Mouse (Mus musculus): Measurements from ENCODE around the gene Dlat. TPM values are rescaled to one million over a fixed set of nuclear protein-coding genes. Genes with fewer than 3 reads are reported as not detected.
A peak's percentile ranks its signal among the peaks of the same experiment; 100 is the strongest.

Dlat gene
- 65.1 and 67.2 TPM in 2 replicates for polyA plus RNA-seq (2014; fragmentation: Nextera tagmentation; extraction: Ambion mirVana)

- Histone ChIP-seq H3K4me2 (ENCODE audit: low read depth, low read length) (peak within 1 kb of the TSS; percentile 80), H3K27me3 (ENCODE audit: control insufficient read depth, insufficient read depth, low read length) (no peaks in the 10 kb centered on the region), H3K9me3 (ENCODE audit: control insufficient read depth, low read length) (no peaks in the 10 kb centered on the region), H3K27ac (ENCODE audit: low read depth, low read length) (peak within 1 kb of the TSS; percentile 80), H3K4me1 (ENCODE audit: control insufficient read depth, insufficient read depth, low read length) (peaks cover 16% of the 10 kb centered on the region), H3K4me3 (ENCODE audit: low read depth, low read length) (peak within 1 kb of the TSS; percentile 90), H3K36me3 (ENCODE audit: control insufficient read depth, insufficient read depth, low read length) (0 out of 2 replicates have a peak, but pooled peaks cover 11% of the 10 kb centered on the region), H3K9ac (replicated peaks; ENCODE audit: low read depth, low read length) (peak within 1 kb of the TSS; percentile 89)
- peak; percentile 94 for ATAC-seq (ENCODE audit: low read depth)
- WGBS: 0% methylated on average over 63 of the region's 63 CpGs
Measured at GRCm38 (mm10) chr9:50659392-50660217, at the start of gene Dlat. Gene Dlat, minus strand, starts transcription at chr9:50659780.

- no peak overlapping the region for H3K4me3 ChIP-seq (ENCODE audit: low read depth, low read length)
- no peaks in the 10 kb centered on the region for H3K4me1 ChIP-seq (ENCODE audit: control insufficient read depth, insufficient read depth, low read length)
- H3K27ac ChIP-seq (ENCODE audit: low read depth, low read length): no peak overlapping the region
- WGBS: 35% methylated on average over 2 of the region's 2 CpGs
- no peak overlapping the region for H3K9ac ChIP-seq (replicated peaks; ENCODE audit: low read depth, low read length)
- H3K36me3 ChIP-seq (ENCODE audit: control insufficient read depth, insufficient read depth, low read length): 0 out of 2 replicates have a peak, but pooled peaks cover 9% of the 10 kb centered on the region
- H3K9me3 ChIP-seq (ENCODE audit: control insufficient read depth, low read length): no peaks in the 10 kb centered on the region
- no peak for ATAC-seq (ENCODE audit: low read depth)
- no peaks in the 10 kb centered on the region for H3K27me3 ChIP-seq (ENCODE audit: control insufficient read depth, insufficient read depth, low read length)
- no peak overlapping the region for H3K4me2 ChIP-seq (ENCODE audit: low read depth, low read length)
Measured at GRCm38 (mm10) chr9:50709108-50709507, 49.5 kb upstream of the Dlat start.

GRCm38 (mm10) chr9:50704907-50705306 is 45.3 kb upstream of the Dlat start:
- H3K4me2 ChIP-seq (ENCODE audit: low read depth, low read length): no peak overlapping the region
- H3K9ac ChIP-seq (replicated peaks; ENCODE audit: low read depth, low read length): no peak overlapping the region
- H3K27me3 ChIP-seq (ENCODE audit: control insufficient read depth, insufficient read depth, low read length): no peaks in the 10 kb centered on the region
- no peaks in the 10 kb centered on the region for H3K9me3 ChIP-seq (ENCODE audit: control insufficient read depth, low read length)
- ATAC-seq (ENCODE audit: low read depth): no peak
- no peak overlapping the region for H3K27ac ChIP-seq (ENCODE audit: low read depth, low read length)
- no peak overlapping the region for H3K4me3 ChIP-seq (ENCODE audit: low read depth, low read length)
- no peaks in the 10 kb centered on the region for H3K4me1 ChIP-seq (ENCODE audit: control insufficient read depth, insufficient read depth, low read length)
- 27% methylated on average over 6 of the region's 6 CpGs for WGBS
- 0 out of 2 replicates have a peak, but pooled peaks cover 12% of the 10 kb centered on the region for H3K36me3 ChIP-seq (ENCODE audit: control insufficient read depth, insufficient read depth, low read length)

GRCm38 (mm10) chr9:50700921-50701691 is 41.5 kb upstream of the Dlat start:
- Histone ChIP-seq H3K36me3 (ENCODE audit: control insufficient read depth, insufficient read depth, low read length) (0 out of 2 replicates have a peak, but pooled peaks cover 10% of the 10 kb centered on the region), H3K4me2 (ENCODE audit: low read depth, low read length) (no peak overlapping the region), H3K4me1 (ENCODE audit: control insufficient read depth, insufficient read depth, low read length) (peaks cover 10% of the 10 kb centered on the region), H3K9me3 (ENCODE audit: control insufficient read depth, low read length) (no peaks in the 10 kb centered on the region), H3K27ac (ENCODE audit: low read depth, low read length) (no peak overlapping the region), H3K27me3 (ENCODE audit: control insufficient read depth, insufficient read depth, low read length) (no peaks in the 10 kb centered on the region), H3K9ac (replicated peaks; ENCODE audit: low read depth, low read length) (no peak overlapping the region), H3K4me3 (ENCODE audit: low read depth, low read length) (no peak overlapping the region)
- WGBS: 54% methylated on average over 11 of the region's 11 CpGs
- ATAC-seq (ENCODE audit: low read depth): no peak

GRCm38 (mm10) chr9:50698418-50699409 is 39.1 kb upstream of the Dlat start:
- ATAC-seq (ENCODE audit: low read depth): peak; percentile 63
- peak overlapping the region; percentile 63 for H3K27ac ChIP-seq (ENCODE audit: low read depth, low read length)
- H3K4me3 ChIP-seq (ENCODE audit: low read depth, low read length): peak overlapping the region; percentile 67
- H3K9me3 ChIP-seq (ENCODE audit: control insufficient read depth, low read length): no peaks in the 10 kb centered on the region
- H3K4me2 ChIP-seq (ENCODE audit: low read depth, low read length): peak overlapping the region; percentile 97
- under 1% methylated on average over 50 of the region's 70 CpGs for WGBS
- peaks cover 17% of the 10 kb centered on the region; the same call in 1 of the 2 replicates for H3K36me3 ChIP-seq (ENCODE audit: control insufficient read depth, insufficient read depth, low read length)
- peak overlapping the region; percentile 84 for H3K9ac ChIP-seq (replicated peaks; ENCODE audit: low read depth, low read length)
- H3K27me3 ChIP-seq (ENCODE audit: control insufficient read depth, insufficient read depth, low read length): no peaks in the 10 kb centered on the region
- H3K4me1 ChIP-seq (ENCODE audit: control insufficient read depth, insufficient read depth, low read length): peaks cover 10% of the 10 kb centered on the region

- peaks cover 12% of the 10 kb centered on the region for H3K4me1 ChIP-seq (ENCODE audit: control insufficient read depth, insufficient read depth, low read length)
Measured at GRCm38 (mm10) chr9:50697706-50698041, 38.1 kb upstream of the Dlat start.

GRCm38 (mm10) chr9:50696851-50697705 is 37.5 kb upstream of the Dlat start:
- Histone ChIP-seq H3K27ac (ENCODE audit: low read depth, low read length) (peak overlapping the region; percentile 64; the same call in 1 of the 2 replicates), H3K4me3 (ENCODE audit: low read depth, low read length) (peak overlapping the region; percentile 67), H3K4me1 (ENCODE audit: control insufficient read depth, insufficient read depth, low read length) (peaks cover 12% of the 10 kb centered on the region), H3K9ac (replicated peaks; ENCODE audit: low read depth, low read length) (peak overlapping the region; percentile 54), H3K4me2 (ENCODE audit: low read depth, low read length) (peak overlapping the region; percentile 97), H3K36me3 (ENCODE audit: control insufficient read depth, insufficient read depth, low read length) (peaks cover 18% of the 10 kb centered on the region; the same call in 1 of the 2 replicates), H3K9me3 (ENCODE audit: control insufficient read depth, low read length) (no peaks in the 10 kb centered on the region), H3K27me3 (ENCODE audit: control insufficient read depth, insufficient read depth, low read length) (no peaks in the 10 kb centered on the region)
- no peak for ATAC-seq (ENCODE audit: low read depth)
- 31% methylated on average over 12 of the region's 12 CpGs for WGBS

More at GRCm38 (mm10) chr9:50697706-50698041, 38.1 kb upstream of the Dlat start:
- Histone ChIP-seq H3K9ac (replicated peaks; ENCODE audit: low read depth, low read length) (peak overlapping the region; percentile 54), H3K9me3 (ENCODE audit: control insufficient read depth, low read length) (no peaks in the 10 kb centered on the region), H3K27ac (ENCODE audit: low read depth, low read length) (peak overlapping the region; percentile 64; the same call in 1 of the 2 replicates), H3K27me3 (ENCODE audit: control insufficient read depth, insufficient read depth, low read length) (no peaks in the 10 kb centered on the region), H3K36me3 (ENCODE audit: control insufficient read depth, insufficient read depth, low read length) (peaks cover 18% of the 10 kb centered on the region; the same call in 1 of the 2 replicates), H3K4me3 (ENCODE audit: low read depth, low read length) (peak overlapping the region; percentile 67), H3K4me2 (ENCODE audit: low read depth, low read length) (peak overlapping the region; percentile 97)
- ATAC-seq (ENCODE audit: low read depth): peak; percentile 76; the same call in 1 of the 2 replicates
- WGBS: 0% methylated on average over 12 of the region's 12 CpGs
